ENCODE assay signal across 14 mouse cellular contexts in the genomic region with DNA sequence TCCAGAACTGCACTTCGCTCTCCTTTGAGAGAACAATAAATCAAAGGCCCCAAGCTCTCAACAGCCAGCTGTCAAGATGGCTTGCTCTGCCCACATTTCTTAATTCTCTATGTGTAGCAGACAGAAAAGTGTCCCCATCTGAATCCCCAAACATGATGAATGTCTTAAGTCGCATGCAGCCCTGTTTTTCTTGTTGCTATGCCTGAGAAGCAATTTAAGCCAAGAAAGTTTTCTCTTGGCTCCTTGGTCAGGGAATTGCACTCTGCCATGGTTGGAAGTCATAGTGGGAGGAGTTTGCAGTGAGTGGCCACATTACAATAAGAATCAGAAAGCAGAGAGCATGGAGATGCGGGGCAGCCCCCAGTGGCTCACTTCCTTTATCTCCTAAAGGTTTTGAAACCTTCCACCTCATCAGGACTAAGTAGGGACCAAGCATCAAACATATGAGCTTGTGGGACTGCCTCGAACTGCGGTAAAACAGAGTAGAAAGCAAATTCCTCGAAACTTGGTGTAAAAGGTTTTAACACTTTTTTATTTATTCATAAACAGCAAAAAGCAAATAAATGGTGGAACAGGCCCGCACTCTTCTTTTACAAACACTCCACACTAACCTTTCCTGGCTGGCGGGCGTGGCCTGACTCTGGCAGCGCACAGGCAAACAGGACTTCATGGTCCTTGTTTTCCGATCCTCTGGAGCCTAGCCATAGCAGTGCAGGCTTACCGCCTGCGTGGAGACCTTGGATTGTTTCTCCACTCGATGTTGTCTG.
DNase-seq lines count a peak whose midpoint lies in the region; ATAC-seq and TF ChIP-seq lines count a peak whose summit lies in the region.
"Had no signal": no experiment of that assay in that cellular context is flagged by ENCODE, and none has a peak within 500 bp of the region (broad histone marks: within the 10 kb centered on the region; RNA-seq: fewer than 3 reads in every experiment).

No protein-coding gene starts in this region.

- H3K27me3 ChIP-seq in heart, embryonic 12.5 days (replicated peaks) = no peaks in the 10 kb centered on the region
- no peaks in the 10 kb centered on the region for H3K27me3 ChIP-seq in midbrain, embryonic 10.5 days (ENCODE audit: low read depth, poor library complexity, severe bottlenecking)
- H3K27me3 ChIP-seq in midbrain, embryonic 14.5 days (ENCODE audit: control insufficient read depth, insufficient read depth, low read length) = no peaks in the 10 kb centered on the region
- H3K27me3 ChIP-seq: forebrain, embryonic 12.5 days; limb, embryonic 15.5 days; neural tube, embryonic 13.5 days had no signal

- no peak for TF ChIP-seq CTCF in brain, embryonic 14.5 days (IDR thresholded peaks at IDR 0.05; ENCODE audit: borderline replicate concordance, extremely low read depth, insufficient read depth, insufficient read length)

- no peak overlapping the region for H3K9ac ChIP-seq in heart, embryonic 12.5 days
- H3K9ac ChIP-seq in midbrain, embryonic 14.5 days (replicated peaks; ENCODE audit: low read length) = no peak overlapping the region
- H3K9ac ChIP-seq: forebrain, embryonic 12.5 days; limb, embryonic 15.5 days; neural tube, embryonic 13.5 days had no signal

- H3K36me3 ChIP-seq in heart, embryonic 12.5 days = no peaks in the 10 kb centered on the region
- no peaks in the 10 kb centered on the region for H3K36me3 ChIP-seq in midbrain, embryonic 10.5 days
- no peaks in the 10 kb centered on the region for H3K36me3 ChIP-seq in midbrain, embryonic 14.5 days (ENCODE audit: control insufficient read depth, insufficient read depth, low read length)
- H3K36me3 ChIP-seq: forebrain, embryonic 12.5 days; limb, embryonic 15.5 days; neural tube, embryonic 13.5 days had no signal

- peaks cover 16% of the 10 kb centered on the region for H3K4me1 ChIP-seq in heart, embryonic 12.5 days (replicated peaks)
- peaks cover 25% of the 10 kb centered on the region for H3K4me1 ChIP-seq in midbrain, embryonic 10.5 days
- H3K4me1 ChIP-seq in midbrain, embryonic 14.5 days (ENCODE audit: control insufficient read depth, insufficient read depth, low read length) = peaks cover 10% of the 10 kb centered on the region

- no peak for DNase-seq in heart, postnatal 25 days (ENCODE audit: low spot score)
- DNase-seq in midbrain, embryonic 10.5 days (ENCODE audit: low spot score) = no peak
- no peak for DNase-seq in midbrain, embryonic 14.5 days
- peak; percentile 20 for DNase-seq in brain, embryonic 14.5 days (ENCODE audit: low read depth)
- no peak for DNase-seq in cerebellum, postnatal 36 days
- DNase-seq in layer of hippocampus, postnatal 25 days (ENCODE audit: extremely low spot score in 1 of 2, low spot score in 1 of 2) = no peak
- DNase-seq: cerebellum, adult 11-12 months; heart, postnatal 10 days had no signal

- intact Hi-C loops in heart, postnatal 25 days (cut with DNase I) = loop anchor here (2.0 to 5.0 kb wide), 3 partner anchors 60 to 226 kb away; no protein-coding TSS in a partner anchor

- 60% methylated on average over 14 of the region's 14 CpGs for WGBS in heart, embryonic 12.5 days
- 60% methylated on average over 14 of the region's 14 CpGs for WGBS in midbrain, embryonic 10.5 days
- 54% methylated on average over 14 of the region's 14 CpGs for WGBS in midbrain, embryonic 14.5 days

- ATAC-seq in heart, embryonic 12.5 days (ENCODE audit: insufficient number of reproducible peaks, low FRiP score) = no peak
- no peak for ATAC-seq in midbrain, embryonic 14.5 days (ENCODE audit: low FRiP score, low TSS enrichment)
- 0 out of 2 replicates have a peak, but pooled peaks have one; percentile 5 for ATAC-seq in megakaryocyte-erythroid progenitor cell, adult 5-6 weeks (replicated peaks; ENCODE audit: low FRiP score, low TSS enrichment, poor library complexity, severe bottlenecking)

- H3K4me3 ChIP-seq in heart, embryonic 12.5 days = no peak overlapping the region
- no peak overlapping the region for H3K4me3 ChIP-seq in midbrain, embryonic 10.5 days
- no peak overlapping the region for H3K4me3 ChIP-seq in midbrain, embryonic 14.5 days (replicated peaks; ENCODE audit: low read depth, low read length)
- H3K4me3 ChIP-seq: forebrain, embryonic 12.5 days; left cerebral cortex, adult 2 months; limb, embryonic 15.5 days; neural tube, embryonic 13.5 days had no signal

- H3K9me3 ChIP-seq in heart, embryonic 12.5 days (replicated peaks) = no peaks in the 10 kb centered on the region; the same call in none of the 2 replicates
- H3K9me3 ChIP-seq in midbrain, embryonic 10.5 days (replicated peaks) = no peaks in the 10 kb centered on the region
- no peaks in the 10 kb centered on the region for H3K9me3 ChIP-seq in midbrain, embryonic 14.5 days (ENCODE audit: control insufficient read depth, low read length)
- H3K9me3 ChIP-seq: forebrain, embryonic 12.5 days; limb, embryonic 15.5 days; neural tube, embryonic 13.5 days had no signal

- TF ChIP-seq POLR2A in brain, embryonic 14.5 days (IDR thresholded peaks at IDR 0.05; ENCODE audit: borderline replicate concordance, extremely low read depth, insufficient read depth, insufficient read length, poor library complexity, severe bottlenecking) = no peak

- H3K27ac ChIP-seq in heart, embryonic 12.5 days (ENCODE audit: poor library complexity, severe bottlenecking) = peak overlapping the region; percentile 19; the same call in 1 of the 2 replicates
- H3K27ac ChIP-seq in midbrain, embryonic 10.5 days (replicated peaks) = peak overlapping the region; percentile 52; the same call in 1 of the 2 replicates
- no peak overlapping the region for H3K27ac ChIP-seq in midbrain, embryonic 14.5 days (replicated peaks; ENCODE audit: low read depth, low read length)
- H3K27ac ChIP-seq: forebrain, embryonic 12.5 days; left cerebral cortex, adult 2 months; limb, embryonic 15.5 days; neural tube, embryonic 13.5 days had no signal

- no peak overlapping the region for H3K4me2 ChIP-seq in heart, embryonic 12.5 days
- H3K4me2 ChIP-seq in midbrain, embryonic 14.5 days (ENCODE audit: low read length) = no peak overlapping the region
- H3K4me2 ChIP-seq: forebrain, embryonic 12.5 days; limb, embryonic 15.5 days; neural tube, embryonic 13.5 days had no signal
